Mouse (Mus musculus): ENCODE results near the gene Eif1.

- TF ChIP-seq CTCF (IDR thresholded peaks at IDR 0.05; ENCODE audit: control insufficient read depth, insufficient read depth, insufficient replicate concordance, low read depth, low read length) (no peak), POLR2A (IDR thresholded peaks at IDR 0.05; ENCODE audit: control insufficient read depth, low read depth, low read length) (no peak)
These were observed 35.7 kb downstream of the Eif1 start for GRCm38 (mm10) chr11:100355151-100355951.

Data from testis, adult 2 months (tissue).